Mouse (Mus musculus): ENCODE measurements at regions not wholly inside any gene's neighbourhood (a gene's known extent, or its start where the extent isn't known, plus 50 kb on each side); places are given as distances from the start of the nearest gene placed in this dataset.
A peak's percentile ranks its signal among the peaks of the same experiment; 100 is the strongest.
"Not testable (repeated sequence)": the region's sequence is repeated elsewhere in the genome, so short reads cannot be mapped to it uniquely, and the experiment has no call there.

DNA sequence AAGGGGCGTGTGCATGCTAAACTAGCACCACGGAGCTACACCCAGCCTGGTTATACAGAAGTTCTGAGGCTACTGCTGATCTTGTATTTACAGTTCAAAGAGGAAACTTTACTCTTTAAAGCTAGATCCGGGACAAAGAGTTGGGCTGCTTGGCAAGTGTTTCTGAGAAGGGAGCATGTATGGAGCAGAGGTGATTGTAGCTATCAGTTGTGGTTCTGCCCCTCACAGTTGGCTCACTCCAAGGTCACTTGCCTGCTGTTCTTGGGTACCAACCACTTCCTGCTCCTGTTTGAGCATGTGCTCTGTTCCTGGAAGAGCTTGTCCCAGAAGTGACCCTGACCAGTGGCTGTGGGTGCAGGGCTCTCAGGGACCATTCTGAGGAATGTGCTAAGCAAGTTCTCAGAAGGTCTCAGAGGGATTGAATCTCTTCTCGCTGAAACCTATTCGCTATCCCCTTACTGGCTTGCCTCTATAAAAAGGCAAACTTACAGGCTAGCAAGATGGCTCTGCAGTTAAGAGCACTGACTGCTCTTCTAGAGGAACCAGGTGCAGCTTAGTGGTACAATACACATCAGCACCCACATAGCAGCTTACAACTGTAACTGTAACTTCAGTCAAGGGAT lies 94.9 kb upstream of the Max start:
- DNase-seq (ENCODE audit: low spot score) = no peak

DNA sequence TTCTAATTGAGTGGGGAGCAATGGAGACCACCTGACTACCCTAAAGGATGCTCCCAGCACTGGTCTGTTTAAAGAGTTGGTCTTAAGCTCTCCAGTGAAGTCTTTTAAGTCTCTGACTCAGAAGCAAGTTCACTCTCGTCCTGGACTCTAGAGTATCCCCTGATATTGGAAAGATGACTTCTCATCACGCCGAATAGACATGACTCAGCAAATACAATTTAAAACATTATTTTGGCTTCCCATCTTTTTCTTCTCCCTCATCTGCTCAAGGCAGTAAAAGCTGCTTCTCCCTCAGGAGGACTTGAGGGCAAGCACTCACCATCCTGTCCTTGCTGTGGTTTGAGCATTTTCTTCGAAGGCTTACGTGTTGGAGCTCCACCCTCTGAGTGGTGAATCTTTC lies 92.7 kb upstream of the Max start:
- no peak for DNase-seq (ENCODE audit: low spot score)

DNA sequence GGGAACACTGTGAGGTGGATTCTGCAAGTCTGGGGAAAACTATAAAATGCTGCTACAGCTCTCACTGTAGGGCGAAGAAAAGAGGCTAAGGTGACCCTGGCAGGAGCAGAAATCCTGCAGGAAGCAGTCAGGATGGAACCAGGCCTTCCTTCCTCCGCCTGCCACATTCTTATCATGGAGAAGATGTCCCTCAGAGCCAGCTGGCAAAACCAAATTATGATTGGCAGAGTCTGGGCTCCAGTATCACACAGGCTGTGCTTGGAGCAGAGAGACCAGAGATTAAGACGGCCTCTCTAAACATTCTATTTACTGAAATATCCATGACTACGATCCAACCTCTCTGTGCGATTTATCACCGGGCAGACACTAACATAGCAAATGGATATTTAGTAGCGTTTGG lies 92.2 kb upstream of the Max start:
- DNase-seq (ENCODE audit: low spot score) = no peak

DNA sequence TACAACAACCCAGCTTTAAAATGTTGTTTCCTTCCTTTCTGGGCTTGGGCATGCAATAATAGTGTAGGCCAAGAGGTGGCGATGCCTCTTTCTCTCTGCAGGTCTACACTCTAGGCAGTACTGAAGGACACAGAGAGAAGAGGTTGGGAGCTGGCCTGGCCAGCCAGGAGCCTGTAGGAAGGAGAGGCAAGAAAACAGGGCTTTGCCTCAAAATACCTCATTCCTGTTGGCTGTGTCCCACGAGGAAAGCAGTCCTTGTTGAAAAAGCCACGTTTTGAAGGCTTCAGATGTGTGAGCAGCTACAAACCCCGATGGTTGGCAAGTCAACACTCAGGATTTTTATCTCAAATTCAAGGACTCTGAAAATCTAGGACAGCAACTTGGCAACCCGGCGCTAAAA lies 90.9 kb upstream of the Max start:
- DNase-seq (ENCODE audit: low spot score) = peak; percentile 9

DNA sequence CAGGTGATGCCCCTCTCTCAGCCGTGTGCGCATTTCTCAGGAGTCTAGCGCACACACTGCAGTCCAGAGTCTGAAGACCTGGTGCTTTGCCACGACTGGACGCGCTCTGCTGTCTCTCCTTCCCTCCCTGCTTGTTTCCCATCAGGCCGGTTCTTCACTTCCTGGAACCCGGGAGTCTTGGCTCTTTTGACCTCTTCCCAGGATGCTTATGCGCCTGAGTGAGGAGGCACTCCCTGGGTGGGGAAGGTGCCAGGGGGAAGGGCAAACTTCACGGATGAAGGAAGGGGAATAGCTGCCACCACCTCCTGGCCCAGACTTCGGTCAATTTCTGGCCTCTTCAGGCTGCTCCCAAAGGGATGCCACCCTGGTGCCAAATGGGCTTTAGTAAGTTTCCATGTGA lies 86.4 kb upstream of the Max start:
- no peak for DNase-seq (ENCODE audit: low spot score)

DNA sequence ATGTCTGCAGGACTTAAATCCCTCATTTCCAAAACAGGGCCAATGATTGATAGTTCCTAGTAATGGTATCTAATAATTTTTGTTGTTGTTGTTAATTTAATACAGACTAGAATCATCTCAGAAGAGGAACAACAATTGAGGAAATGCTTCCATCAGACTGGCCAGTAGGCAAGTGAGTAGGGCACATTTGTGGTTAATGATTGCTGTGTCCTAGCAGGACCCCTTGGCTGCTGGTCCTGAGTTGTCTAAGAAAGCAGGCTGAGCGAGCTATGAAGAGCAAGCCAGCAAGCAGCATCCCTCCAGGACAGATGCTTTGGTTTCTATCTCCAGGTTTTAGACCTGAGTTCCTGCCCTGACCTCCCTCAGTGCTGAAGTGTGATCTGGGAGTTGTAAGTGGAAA lies 85.3 kb upstream of the Max start:
- DNase-seq (ENCODE audit: low spot score) = no peak

DNA sequence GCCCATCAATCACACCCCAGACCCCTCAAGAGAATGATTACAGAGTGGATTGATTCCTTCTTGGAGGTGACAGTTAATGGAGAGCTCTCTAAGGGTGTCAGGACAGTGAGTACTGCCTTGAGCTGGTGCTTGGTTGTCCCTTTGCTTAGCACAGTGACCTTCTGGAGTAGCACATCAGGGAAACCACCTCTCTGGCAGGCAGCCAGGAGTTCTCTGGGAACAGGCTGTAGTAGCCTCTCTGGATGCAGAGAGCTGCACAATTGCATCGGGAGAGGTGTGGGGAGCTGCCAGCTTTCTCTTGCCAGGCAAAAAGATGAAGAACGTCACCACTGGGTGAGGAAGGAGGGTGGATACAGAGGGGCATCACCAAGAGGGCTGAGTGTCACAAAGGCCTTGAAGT lies 84.0 kb upstream of the Max start:
- DNase-seq (ENCODE audit: low spot score) = no peak

DNA sequence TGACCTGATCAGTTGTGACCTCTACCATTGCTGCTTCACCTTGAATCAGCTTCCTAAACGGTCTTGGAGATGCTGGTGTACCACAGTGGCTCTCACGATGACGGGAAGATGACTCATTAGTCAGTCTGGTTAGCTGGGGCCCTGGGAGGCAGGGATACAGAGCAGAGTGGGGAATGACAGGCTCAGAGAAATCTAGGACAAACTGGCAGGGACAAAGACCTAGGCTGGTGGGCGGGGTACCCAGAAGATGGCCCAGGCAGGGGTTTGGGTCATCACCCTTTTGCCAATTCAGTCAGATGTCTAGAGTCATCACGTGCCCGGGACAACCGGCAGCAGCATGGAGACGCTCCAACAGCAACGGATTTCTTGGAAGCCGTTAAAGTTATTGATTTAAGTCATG lies 83.4 kb upstream of the Max start:
- no peak for DNase-seq (ENCODE audit: low spot score)

DNA sequence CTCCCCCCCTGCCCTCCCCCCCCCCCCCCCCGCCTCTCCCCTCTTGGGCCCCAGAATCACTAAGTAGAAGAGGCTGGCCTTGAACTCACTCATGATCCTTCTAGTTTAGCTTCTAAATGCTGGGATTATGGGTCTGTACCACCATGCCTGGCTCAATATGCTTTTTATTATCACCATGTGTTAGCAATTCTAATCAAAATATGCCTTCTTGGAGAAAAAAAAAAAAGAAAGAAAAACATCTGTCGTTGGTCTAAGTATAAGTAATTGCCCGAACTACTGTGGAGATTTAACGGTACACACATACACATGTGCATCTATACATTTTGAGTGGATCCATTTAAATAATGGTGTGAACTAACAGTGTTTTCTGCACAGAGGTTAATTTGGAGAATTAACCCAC lies 80.4 kb upstream of the Max start:
- DNase-seq (ENCODE audit: low spot score) = no peak

DNA sequence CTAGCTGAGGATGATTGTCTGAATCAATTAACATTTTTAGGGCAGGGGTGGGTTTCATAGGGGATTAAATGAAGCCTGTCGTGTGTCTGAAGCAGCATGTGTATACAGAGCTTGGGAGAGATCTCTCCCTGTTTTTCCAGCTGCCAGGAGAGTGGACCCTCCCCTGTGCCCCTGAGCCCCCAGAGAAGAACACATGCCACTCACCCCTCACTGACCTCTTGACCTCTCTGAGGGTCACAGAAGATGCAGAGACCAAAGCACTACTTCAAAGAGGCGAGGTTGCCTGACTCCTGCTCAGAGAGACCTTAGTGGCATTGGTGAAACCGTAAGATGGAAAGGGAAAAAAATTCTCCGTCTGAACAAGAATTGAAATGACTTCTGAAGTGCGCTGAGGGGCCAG lies 79.1 kb upstream of the Max start:
- no peak for DNase-seq (ENCODE audit: low spot score)

DNA sequence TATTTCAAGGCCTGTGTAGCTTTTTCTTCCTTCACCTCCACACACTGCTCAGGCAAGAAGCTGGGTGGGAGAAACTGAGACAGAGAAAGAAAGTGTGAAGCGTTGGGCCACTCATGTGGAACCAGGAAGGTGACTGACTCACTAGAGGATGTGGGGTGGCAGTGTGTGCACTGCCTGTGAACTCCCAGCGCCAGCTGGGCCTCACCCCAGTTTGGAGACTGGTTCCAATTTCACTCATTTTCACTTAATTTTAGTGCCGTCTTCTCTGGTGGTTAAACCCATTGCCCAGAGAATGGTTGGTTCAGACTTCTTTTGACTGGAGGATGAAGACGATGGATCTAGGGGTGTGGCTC lies 77.9 kb upstream of the Max start:
- no peak for DNase-seq (ENCODE audit: low spot score)

DNA sequence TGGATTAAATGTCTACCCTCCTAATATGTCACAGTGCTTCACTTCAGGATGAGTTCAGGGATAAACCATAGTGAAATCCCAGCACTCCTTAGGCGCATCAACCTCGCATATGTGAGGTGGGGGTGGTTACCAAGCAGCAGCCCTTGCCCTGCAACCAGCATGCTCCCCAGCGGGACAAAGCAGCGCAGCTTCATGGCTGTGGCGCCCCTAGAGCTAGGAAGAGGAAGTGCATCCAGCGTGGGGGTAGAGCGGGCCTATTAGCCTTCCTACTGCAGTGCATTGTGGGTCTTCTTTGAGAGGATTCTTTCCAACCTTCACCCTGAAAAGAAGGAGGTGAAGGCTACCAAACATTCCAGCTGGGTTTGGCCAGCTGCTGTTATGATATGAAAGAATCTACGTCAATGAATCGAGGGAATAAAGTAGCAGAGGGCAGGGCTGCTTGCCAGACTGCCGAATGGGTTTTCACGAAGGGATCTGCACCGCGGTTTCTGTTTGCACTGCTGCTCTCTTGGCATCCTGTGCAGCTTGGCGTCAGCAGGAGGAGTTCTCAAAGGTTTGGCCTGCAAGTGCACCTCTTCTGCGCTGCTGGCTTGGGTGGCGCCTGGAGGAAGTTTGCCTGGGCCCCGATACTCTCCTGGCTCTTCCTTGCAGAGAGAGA lies 77.4 kb upstream of the Max start:
- DNase-seq (ENCODE audit: low spot score) = no peak

DNA sequence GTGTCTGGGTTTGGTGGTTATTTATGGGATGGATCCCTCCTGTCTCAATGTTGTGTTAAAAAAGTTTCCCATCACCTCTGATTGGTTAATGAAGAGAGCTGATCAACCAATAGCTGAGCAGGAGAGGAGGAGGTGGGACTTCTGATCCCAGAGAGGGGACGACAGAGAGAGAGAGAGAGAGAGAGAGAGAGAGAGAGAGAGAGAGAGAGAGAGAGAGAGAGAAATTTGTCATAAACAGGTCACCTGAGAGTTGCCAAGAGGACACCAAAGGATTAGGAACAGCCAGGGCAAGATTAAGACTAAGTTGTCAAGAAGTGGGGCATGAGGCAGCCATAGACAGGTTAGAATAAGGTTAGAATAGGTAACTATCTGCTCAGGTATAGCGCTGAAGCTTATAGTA lies 73.7 kb upstream of the Max start:
- DNase-seq (ENCODE audit: low spot score) = no peak

DNA sequence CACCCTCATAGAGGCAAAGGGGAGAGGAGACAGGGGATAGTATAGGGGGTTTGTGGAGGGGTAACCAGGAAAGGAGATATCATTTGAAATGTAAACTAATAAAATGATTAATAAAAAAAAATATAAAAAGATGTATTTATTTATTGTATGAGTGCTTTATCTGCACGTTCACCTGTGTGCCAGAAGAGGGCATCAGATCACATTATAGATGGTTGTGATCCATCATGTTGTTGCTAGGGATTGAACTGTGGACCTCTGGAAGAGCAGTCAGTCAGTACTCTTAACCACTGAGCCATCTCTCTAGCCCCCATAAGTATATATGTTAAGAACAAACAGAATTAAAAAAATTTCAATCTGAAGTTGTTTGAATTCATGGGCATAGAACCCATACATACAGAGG lies 69.4 kb upstream of the Max start:
- no peak for DNase-seq (ENCODE audit: low spot score)

DNA sequence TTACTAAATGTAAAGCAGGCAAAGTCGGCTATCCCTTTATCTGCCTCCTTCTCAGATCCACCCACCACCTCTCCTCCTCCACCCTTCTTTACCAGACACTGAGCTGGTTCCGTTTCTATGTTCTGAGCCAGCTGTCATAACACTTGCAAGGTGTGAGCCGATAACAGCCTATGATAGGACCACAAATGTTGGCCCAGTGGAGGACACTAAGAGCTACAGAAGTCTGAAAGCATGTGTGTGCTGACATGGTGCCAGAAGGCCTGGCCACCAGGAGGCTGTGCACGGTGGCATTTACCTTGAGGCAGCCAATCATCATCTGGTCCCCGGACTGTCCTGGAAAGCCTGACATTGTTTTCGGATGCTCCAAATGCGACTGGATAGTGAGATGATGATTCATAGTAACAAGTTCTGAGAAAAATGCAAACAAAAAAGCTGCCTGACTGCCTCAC lies 63.5 kb upstream of the Max start:
- no peak for DNase-seq (ENCODE audit: low spot score)

DNA sequence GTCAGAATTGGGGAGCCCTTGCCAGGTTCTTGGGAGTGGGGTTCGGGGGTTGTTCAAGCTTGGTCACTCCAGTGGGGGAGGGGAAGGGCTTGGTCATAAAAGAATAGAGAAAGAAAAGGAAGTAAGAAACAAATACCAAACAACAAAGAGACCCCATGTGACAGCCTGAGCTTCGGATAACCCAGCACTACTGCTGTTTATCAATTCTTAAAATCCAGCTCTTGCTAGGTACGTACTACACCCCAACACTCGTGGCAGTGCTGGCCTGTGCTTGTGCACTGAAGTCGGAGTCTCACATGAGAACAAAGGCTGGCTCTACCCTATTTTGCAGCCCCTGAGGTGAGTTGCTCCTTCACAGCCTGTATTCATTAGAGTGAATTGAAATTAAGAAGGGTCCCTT lies 60.5 kb upstream of the Max start:
- DNase-seq (ENCODE audit: low spot score) = no peak

DNA sequence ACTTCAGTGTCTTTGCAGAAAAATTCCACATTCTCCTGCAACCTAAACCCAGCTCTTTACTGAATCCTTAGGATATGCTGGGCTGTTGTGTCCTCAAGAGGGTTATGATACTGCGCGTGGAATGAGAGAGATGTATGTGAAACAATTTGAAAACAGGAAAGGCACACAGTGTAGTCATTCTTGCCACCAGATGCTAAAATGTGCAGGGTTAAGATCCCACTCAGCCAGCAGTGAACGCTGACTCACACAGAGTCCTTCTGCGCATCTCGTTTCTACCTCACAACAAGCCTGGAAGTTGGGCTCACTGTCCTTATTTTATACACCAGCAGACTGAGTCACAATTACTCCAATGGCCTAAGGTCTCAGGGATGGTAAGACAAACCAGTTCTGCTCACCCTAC lies 59.9 kb upstream of the Max start:
- no peak for DNase-seq (ENCODE audit: low spot score)

DNA sequence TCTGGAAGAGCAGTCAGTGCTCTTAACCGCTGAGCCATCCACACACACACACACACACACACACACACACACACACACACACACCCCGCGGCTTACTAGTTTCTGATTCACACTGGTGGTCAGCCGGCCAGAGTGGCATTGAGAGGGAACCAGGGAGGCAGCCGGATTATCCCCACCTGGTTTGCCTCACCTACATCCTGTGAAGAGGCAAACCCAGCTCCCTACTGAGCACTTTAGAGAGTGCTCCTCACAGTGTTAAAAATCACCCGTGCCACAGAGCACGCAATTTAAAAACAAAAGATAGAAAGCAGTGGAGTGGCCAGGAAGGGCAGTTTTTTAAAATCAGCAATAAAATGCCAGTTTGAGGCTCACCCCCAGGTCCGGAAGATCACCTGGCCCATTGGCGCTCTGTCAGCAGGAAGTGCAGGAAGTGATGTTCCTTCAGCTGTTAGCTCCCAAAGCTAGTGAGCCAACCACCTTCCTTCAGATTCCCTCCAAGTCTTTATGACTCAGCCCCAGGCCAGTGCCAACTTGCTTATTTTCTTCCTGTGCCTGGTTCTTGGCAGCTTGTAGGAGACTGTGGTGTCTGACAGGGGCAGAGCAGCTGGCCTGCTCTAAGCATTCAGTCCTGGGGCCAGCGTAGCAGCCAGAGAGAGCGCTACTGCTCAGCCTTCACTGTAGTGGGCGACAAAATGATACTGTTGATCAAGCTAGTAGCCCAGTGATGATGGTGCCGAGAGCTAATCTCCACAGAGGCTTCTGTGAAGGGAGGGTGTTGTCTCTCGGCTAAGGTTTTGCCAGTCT lies 57.9 kb upstream of the Max start:
- DNase-seq (ENCODE audit: low spot score) = no peak

DNA sequence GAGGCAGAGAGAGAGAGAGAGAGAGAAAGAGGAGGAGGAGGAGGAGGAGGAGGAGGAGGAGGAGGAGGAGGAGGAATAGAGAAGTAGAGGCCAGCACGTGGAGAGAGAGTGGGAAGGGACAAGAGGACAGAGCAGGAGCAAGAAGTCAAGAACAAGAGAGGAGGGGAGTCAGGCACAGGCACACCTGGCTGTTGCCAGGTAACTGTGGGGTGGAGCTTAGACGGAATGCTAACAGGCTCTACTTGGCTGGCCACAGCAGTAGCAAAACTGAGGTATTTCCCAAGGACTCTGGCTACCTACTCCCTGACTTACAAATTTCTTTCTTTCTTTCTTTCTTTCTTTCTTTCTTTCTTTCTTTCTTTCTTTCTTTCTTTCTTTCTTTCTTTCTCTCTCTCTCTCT lies 57.1 kb upstream of the Max start:
- DNase-seq (ENCODE audit: low spot score) = not testable (repeated sequence)

DNA sequence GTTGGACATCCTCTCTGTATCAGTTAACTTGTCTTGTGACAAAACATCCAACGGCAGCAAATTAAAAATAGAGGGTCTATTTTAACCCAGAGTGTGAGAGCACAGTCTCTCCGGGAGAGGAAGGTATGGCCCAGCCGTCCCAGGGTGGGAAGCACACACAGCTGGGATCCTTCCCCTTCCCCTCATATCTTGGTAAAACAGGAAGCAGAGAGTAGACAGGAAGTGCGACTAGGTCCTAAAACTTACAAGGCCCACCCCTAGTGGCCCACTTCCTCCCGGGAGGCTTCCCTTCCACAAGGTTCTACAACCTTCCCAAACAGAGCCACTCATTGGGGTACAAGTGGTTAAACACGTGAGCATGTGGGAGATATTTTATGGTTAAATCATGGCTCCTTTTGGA lies 56.4 kb upstream of the Max start:
- DNase-seq (ENCODE audit: low spot score) = no peak

DNA sequence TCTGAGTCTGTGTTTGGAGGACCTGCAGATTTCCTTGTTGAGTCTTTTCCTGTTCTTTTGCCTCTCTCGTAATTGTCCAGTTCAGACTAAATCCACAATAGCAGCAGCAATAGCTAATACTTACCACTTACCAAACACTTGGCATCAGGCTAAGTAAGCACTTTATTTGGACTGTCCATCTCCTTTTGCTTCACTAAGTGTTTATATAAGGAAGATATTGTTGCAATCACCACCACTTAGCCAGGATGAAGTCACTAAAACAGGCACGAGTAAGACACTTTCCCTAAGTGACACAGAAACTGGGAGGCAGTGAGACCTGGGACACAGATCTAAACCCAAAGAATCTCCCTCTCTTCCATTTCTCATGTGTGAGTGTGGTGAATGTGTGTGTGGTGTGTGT lies 52.9 kb upstream of the Max start:
- no peak for DNase-seq (ENCODE audit: low spot score)

Measured in layer of hippocampus, adult 9-10 months (tissue).